Mouse (Mus musculus) hematopoietic stem cell, adult 5-6 weeks (primary cell): ENCODE measurements around the gene Hhex. TPM values are rescaled to one million over a fixed set of nuclear protein-coding genes. Genes with fewer than 3 reads are reported as not detected.

Experiments used
- ATAC-seq, 2 experiments: fragments of 125-278 bp in 1 of 2; replicated peaks in 1 of 2; 2 replicates each; pipeline ENCODE4 v1.8.0; 2016 to 2017; ENCODE audit warnings: inconsistent platforms in 2 of 2, mild to moderate bottlenecking in 2 of 2, moderate number of reproducible peaks in 2 of 2, low read depth in 1 of 2, moderate TSS enrichment in 1 of 2; ENCODE audit not compliant: low FRiP score in 2 of 2, poor library complexity in 2 of 2, severe bottlenecking in 2 of 2, insufficient read depth in 1 of 2, low TSS enrichment in 1 of 2
- total RNA-seq: library from RNA; stranded (forward); fragments of 172-1452, 232-1000 nt; gene quantifications from 2 replicates; pipeline ENCODE4 v1.2.3, GENCODE M21; 2017

Gene Hhex
- total RNA-seq, 1 experiment from 2014 or later, result 61.1 TPM

GRCm38 (mm10) chr19:37442524-37443286, 8.1 kb downstream of the Hhex start:
- ATAC-seq, result peak; percentile 49 to 68; a peak in 3 of 4 replicates

DNA sequence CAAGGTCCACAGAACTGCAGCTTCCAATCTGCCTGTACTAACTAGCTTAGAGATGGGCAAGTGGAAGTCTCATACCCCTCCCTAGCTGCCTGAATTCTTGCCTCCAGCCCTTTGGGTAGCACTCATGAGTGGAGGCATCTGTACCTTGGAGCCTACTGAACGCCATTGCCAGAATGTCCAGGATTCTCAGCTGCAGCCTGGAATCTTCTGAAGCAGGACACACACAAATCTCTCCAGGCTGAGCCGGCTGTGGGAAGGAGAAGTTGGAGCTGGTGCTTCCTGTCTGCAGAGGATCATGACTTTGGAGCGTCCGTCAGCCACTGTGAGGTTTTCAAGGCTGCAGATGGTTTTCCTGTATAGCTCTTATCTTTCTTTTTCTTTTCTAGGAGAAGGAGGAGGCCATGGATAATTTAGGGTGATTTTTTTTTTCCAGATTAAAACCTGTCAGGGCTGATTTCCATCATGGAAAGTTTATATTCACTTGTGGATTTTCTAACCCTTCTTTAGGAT, 9.1 kb downstream of the Hhex start:
- ATAC-seq, result 0 out of 4 replicates have a peak, but pooled peaks have one; percentile 18 to 42

DNA sequence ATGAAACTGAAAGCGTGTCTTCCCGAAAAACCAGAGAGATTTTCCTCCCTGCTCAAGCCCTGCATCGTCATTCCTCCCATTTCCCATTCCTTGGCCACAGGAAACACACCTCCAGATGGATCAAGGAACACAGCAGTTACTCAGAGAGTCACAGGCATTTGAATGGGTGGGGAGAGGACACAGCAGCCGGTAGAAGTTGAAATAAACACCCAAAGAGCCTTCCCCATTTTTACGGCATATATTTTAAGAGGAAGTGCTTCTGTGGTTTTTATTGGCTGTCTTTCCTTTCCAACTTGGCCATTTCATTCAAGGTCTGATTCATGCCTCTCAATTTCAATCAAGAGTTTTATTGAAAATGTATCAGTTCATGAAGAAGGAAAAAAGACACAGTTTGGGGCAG, 13.6 kb downstream of the Hhex start:
- ATAC-seq, result peak; percentile 67 to 74

DNA sequence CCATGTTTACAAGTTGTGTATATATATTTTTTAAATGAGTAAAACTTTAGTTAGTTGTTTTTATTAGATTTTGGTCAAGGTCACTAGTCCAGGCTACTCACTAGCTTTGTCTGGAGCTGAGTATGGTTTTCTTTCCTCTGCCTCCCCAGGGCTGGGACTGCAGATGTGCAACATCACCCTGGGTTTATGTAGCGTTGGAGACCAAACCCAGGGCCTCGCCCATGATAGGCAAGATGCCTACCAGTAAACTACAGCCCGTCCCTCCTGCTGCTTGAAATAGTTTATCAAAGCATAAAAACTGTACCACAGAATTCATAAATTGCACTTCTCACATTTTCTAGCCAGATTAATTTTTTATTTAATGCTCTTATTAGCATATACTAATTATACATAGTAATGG, 14.6 kb downstream of the Hhex start:
- no peak for ATAC-seq

- no peak for ATAC-seq
Observed at GRCm38 (mm10) chr19:37455528-37455927, 20.9 kb downstream of the Hhex start.

DNA sequence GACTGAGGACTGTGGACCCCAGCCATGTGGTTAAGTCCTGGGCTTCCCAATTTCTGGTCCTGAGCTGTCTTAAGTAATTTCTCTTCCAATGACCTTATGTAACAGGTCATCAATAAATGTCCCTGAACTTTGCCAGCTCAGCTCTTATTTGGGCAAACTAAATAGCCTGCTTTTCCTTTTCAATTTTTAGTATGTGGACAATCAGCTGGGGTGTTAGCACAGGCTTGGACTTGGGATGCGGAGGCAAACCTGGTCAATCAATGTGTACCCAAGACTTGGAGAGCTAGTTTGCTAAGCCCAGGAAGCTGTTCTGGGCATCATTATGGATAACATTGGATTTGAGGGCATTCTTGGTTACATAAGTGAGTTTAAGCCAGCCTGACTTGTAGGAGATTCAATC, 21.4 kb downstream of the Hhex start:
- no peak for ATAC-seq

DNA sequence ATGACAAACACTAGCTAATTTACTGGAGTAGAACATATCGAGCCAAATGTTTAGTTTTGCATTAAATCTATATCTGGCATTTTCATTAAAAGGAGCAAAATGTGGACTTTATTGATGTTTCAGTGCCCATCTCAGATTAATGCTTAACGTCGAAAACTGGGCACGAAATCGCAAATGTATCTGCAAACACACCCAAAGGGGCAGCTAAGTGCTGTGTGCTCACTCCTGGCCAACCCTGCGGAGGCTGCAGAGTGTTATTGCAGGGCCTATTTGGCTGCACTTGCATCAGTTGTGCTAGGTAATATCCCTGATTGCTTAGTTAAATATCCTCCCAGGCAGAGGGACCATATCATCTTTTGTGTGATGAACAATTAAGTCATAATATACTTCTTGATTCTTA, 23.4 kb downstream of the Hhex start:
- no peak for ATAC-seq

DNA sequence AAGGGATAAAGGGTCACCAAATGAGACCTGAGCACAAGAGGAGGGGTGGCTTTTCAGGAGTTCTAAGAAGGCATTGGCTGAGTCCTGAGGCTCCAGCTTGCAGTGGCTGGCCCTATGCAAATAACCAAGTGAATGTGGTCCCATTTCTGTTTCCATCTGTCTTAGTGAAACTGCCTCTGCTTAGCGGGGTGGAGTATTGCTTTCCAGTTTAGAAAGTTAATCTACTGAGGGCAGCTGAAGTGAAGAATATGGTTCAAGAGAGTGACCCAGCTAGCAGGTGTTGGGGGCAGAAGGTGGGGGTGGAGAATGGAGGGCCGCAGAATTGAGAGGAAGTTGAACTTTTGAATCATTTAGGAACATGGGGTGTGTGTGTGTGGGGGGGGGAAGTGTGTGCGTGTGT, 31.8 kb downstream of the Hhex start:
- peak in 1 of 2 experiments; percentile 22; a peak in 1 of 4 replicates for ATAC-seq

GRCm38 (mm10) chr19:37466978-37467377, 32.4 kb downstream of the Hhex start:
- ATAC-seq, result peak; percentile 60 to 62; a peak in 3 of 4 replicates

GRCm38 (mm10) chr19:37468841-37469566, 34.4 kb downstream of the Hhex start:
- ATAC-seq, result no peak

DNA sequence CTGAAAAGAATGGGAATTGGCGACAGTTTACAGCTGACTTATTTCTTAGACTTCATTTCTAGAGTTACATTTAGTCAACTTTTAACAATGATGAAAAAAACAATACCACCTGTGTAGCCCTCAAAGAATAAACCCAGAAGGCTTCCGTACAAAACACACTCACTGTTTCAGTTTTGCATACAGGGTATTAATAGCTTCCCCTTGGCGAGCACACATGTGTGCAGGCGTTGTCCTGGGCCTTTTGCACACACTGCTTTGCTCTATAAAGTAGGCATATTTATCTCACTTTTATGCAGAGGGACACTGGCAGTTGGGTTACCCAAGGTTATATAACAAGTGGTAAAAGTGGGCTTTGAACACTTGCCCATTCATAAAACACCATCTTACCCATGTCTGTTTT, 37.1 kb downstream of the Hhex start:
- ATAC-seq, result no peak

GRCm38 (mm10) chr19:37472589-37472988, 38.0 kb downstream of the Hhex start:
- peak in 1 of 2 experiments; percentile 58; a peak in 2 of 4 replicates for ATAC-seq

DNA sequence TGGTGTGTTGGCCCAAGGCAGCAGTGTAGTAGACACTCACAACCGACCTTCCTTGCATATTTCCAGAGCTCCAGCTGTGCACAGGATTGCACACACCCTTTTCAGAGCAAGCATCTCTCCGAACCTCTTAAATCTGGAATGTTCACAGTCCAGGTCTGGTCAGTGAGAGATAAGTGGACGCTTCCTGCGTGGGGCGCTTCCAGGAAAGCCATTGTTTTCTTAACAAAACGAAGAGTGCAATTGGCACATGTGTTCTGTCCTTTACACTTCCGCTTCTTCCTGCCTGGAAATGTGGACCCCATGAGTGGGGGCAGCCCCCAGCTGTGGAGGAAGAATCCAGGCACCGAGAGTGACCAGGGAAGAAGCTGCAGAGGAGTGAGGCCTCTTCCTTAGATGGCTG, 47.1 kb downstream of the Hhex start:
- ATAC-seq, result no peak

DNA sequence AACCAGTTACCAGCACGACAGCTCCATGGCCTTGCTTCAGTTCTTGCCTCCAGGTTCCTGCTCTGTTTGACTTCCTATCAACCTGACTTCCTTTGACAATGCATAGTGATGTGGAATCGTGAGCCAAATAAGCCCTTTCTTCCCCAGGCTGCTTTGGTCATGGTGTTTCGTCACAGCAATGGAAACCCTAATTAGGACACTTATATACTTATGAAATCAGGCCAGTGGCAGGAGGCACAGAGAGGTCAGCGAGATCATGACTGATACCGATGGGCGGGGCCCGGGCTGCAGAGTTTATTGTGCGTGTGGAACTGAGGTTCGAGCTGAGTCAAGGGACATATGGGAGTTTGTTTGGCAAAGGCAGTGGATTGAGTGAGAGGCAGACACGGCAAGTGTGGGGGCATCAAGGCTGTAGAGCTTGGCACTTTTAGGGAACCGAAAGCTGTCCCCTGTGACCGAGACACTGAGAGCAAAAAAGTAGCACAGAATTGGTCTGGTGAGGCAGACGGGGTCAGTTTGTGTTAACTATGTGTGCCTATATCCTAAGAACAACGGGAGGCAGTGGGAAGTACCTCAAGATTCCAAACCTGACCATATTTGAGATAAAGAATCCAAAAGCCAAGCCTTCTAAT, 48.1 kb downstream of the Hhex start:
- peak in 1 of 2 experiments; percentile 51; a peak in 1 of 4 replicates for ATAC-seq

DNA sequence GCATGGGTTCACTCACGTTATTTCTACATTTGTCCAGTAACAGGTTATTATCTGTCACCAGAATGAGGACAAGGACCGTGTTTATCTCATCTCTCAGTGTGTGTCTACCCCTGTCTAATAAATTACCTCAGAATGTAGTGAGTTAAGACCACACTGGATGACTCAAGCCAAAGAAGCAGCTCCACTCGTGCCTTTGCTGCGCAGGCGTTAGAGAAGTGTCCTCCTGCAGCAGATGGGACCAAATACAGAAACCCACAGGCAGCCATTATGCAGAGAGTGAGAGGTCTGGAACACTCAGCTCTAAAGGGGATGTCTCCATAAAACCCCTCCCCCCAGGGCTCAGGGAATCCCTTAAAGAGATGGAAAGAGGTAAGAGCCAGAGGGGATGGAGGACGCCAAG, 50.2 kb downstream of the Hhex start:
- no peak for ATAC-seq

- no peak for ATAC-seq
Observed at GRCm38 (mm10) chr19:37486801-37487200, 52.2 kb downstream of the Hhex start.

- ATAC-seq, result no peak
Observed at GRCm38 (mm10) chr19:37487811-37488475, 53.3 kb downstream of the Hhex start.
